Mouse (Mus musculus): ENCODE data around the gene Oxsm. TPM values are rescaled to one million over a fixed set of nuclear protein-coding genes. Genes with fewer than 3 reads are reported as not detected.

The Oxsm gene
- 10 to 100 TPM; 22.0 to 22.9 TPM for total RNA-seq (2021)

DNA sequence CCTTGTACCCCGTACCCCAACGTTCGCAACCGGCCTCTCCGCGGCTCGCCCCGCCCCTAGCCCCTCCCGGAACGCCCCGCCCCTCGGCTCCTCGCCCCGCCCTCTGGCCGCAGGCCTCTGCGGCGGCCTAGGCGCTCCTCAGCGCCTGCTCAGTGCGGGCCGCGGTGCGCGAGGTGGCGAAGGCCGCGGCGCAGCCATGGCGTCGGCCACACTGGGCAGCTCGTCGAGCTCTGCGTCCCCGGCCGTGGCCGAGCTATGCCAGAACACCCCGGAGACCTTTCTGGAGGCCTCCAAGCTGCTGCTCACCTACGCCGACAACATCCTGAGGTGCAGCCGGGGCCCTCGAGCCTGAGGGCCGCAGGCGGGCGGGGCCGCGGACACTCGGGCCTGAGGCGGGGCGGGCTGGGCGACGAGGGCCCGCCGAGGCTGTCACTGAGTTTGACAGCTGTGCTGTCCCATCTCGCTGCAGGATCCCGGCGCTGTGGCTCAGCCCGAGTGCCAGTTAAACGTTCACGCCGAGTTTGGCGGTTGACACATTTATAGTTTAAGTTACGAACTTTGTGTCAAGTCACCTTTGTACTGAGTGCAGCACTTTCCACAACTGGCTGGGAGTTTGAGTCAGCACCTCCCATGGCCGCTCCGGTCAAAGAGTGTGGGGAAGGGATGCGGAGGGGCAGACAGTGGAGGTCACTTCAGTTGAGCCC, at the start of gene Oxsm, which contains the start of gene Ngly1:
Gene Oxsm, minus strand, starts transcription at position 638 of the 704 bp plus-strand sequence.
Gene Ngly1, plus strand, starts transcription at position 110 of the 704 bp plus-strand sequence.
- intact Hi-C loops (cut with DNase I), result loop anchor here (2.0 to 5.0 kb wide), 3 partner anchors 117 to 323 kb away; no protein-coding TSS in a partner anchor

DNA sequence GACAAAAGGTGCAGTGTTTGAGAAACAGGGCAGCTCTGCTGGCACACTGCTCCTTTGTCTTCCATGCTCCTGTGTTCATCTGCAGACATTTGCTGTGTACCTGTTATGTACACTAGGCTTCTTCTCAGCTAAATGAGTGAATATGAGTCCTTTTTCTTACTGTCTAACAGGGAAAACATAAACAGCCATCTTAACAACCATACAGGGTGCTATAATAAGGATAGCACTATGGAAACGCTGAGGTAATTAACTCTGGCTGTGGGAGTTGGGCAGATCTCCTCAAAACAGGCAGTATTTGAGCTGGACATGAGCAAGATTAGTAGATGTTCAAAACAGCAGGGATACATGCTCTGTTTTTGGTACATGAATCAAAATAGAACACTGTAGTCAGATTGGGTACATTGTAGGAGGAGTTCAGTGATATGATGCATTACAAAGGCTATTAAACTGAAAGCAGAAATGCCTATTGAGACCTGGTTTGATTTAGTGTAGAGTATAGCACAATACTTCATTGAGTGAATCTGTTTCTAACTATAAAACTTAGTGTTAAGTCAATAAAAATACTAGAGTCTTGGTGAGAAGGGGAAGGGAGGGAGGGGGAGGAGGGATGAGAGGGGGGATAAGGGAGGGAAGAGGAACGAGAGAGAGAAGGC, 47.3 kb upstream of the Oxsm start:
- no peak for DNase-seq
- intact Hi-C loops (cut with DNase I), result no loop called here

More for the DNA sequence above, at the start of gene Oxsm, which contains the start of gene Ngly1:
- DNase-seq, result peak; percentile 89 to 95

DNA sequence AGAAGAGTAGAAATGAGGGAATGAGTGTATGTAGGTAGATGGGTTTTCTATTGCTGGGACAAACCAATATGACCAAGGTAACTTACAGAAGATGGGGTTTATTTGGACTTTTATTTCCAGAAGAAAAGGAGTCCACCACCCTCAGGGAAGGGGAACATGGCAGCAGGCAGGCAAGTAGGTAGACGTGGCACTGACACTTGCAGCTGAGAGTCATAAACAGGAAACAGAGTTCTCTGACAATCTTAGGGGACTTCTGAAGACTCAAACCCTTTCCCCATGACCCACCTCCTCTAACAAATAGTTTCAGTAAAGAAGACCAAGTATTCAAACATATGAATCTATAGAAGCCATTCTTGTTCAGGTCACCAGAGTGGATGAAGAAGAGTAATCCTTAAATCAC, 44.3 kb upstream of the Oxsm start:
- no peak for DNase-seq
- intact Hi-C loops (cut with DNase I), result no loop called here

DNA sequence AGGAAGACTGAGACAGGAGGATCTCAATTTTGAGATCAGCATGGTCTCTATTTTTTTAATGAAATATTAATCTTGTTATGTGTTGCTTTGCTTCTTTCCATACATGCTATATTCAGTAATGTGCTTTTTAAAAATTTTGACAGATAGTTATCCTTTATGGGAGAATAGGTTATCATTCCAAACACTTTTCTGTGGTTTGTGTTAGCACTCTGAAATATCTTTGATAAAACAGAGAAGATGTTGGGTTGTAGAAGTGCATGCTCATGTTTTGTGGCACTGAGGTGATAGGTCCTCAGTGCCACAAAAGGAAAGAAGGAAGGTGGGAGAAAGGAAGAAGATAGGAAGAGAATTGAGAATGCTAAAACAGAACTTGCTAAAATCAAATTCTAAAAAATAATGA, 43.4 kb upstream of the Oxsm start:
- DNase-seq, result no peak
- intact Hi-C loops (cut with DNase I), result no loop called here

DNA sequence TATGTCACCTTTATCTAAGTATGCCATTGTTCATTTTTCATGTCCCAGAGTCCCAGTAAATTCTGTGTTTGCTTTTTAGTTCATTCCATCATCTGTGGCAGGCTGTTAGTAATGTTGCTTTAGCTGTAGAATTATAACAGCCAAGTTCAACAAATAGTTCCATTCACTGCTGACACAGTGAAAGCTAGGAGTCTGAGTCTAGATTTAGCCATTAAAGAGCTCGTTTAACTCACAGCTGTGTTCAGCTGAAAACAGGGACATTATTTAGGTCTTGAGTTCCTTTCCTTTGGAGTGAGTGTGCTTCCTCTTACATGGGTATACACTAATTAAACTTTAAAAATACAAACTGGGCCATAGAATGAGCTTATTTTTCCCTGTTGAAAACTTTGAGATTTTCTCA, 42.8 kb upstream of the Oxsm start:
- no peak for DNase-seq
- intact Hi-C loops (cut with DNase I), result no loop called here

DNA sequence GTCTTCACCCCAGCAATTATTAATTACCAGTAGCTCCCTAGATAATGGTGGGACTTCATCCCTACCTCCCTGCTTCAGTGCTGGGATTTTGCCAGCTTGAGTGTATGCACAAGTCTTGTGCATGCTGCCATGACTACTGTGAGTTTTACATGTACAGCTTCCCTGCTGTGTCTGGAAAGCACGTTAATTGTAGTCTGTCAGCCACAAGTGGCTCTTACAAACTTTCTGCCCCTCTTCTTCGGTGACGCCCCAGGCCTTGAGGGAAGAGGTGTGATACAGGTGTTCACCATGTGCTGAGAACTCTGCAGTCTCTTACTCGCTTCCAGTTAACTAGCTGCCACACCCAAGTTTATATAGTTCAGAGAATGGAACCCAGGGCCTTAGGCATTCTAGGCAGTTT, 34.4 kb upstream of the Oxsm start:
- DNase-seq, result no peak
- intact Hi-C loops (cut with DNase I), result no loop called here

DNA sequence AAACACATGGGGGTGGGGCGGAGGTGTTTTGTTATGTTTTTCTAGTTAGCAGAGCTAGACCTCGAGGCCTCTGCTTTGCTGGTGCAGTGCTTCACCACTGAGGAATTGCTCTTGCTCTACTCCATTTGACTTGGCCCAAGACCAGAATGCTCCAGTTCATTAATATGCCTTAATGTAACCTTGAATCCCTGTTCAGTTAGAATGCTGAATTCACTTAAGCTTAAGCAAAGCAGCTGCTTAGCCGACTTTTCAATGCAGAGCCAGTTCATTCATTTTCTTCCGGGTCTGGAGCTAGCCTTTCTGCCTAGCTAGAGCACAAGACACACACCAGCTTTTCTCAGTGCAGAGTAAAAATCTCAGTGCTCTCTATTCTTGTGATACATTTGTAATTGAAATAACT, 29.6 kb upstream of the Oxsm start:
- DNase-seq, result no peak
- intact Hi-C loops (cut with DNase I), result loop anchor here (5.0 kb wide), 1 partner anchor 83 kb away; no protein-coding TSS in a partner anchor

DNA sequence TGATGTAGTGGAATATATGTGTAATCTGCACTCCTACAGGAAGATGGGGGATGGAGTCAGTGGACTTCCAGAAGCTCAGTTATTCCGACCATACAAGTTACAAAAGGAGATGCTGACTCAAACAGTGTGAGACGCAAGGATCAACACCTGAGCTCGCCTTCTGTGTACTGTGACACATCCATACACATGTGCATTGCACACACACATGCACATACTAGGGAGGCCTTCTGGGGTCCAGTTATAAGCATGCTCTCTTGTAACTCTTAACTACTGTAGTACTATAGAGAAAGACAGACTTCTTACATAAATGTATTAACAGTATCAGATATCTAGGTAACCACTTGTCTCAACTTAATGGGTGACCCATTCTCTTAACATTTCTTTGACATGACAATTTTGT, 24.1 kb upstream of the Oxsm start:
- intact Hi-C loops (cut with DNase I), result loop anchor here (5.0 kb wide), 1 partner anchor 109 kb away; no protein-coding TSS in a partner anchor
- DNase-seq, result no peak

DNA sequence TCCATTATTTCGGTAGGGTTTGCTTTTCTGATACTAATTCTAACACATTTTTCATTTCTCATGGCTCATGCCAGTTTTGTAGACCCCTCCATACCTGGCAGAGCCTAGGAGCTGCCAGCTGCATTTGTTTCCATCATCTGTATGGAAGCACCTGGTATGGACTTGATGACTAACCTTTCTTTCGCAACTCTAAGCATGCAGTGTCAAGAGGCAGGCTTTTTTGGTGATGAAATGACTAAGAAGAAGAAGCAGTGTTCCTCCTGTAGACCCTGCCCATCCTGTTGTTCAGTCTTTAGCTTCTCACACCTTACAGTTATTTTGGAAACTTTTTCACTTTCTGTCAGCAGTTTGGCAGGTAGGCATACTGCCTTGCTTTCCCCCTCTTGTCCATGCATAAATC, 20.2 kb upstream of the Oxsm start:
- intact Hi-C loops (cut with DNase I), result loop anchor here (5.0 kb wide), 1 partner anchor 113 kb away; no protein-coding TSS in a partner anchor
- no peak for DNase-seq

DNA sequence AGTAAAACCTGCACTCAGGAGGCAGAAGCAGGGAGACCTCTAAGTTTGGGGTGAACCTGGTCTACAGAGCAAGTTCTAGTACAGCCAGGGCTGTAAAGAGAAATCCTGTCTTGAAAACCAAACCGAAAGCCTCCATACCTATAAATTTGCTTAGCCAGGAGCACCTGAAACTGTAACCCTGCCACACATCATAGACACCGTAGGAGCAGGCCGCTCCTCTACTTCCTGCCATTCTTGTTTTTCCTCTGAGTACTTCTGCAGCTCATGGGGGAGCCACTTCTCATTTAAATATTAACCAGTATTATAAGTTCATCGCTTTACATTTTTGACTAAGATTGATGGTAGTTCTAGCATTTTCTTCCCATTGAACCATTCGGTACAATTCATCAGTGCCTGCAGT, 17.4 kb upstream of the Oxsm start:
- intact Hi-C loops (cut with DNase I), result no loop called here
- DNase-seq, result no peak

DNA sequence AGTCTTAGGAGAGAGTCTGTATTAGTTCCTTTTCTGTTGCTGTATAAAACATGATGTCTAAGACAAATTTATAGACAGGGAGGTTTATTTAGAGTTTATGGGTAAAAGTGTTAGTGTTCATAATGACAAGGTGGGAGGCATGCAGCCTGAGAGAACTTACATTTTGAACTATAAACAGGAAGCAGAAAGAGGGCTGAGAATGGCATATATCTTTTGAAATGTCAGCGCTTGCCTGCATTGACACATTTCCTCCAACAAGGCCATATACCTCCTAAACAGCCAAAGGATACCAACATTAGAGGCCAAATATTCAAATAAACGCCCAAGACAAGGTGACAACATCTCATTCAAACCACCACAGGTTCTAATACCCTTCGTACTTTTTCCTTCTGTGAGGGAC, 12.3 kb upstream of the Oxsm start:
- DNase-seq, result no peak
- intact Hi-C loops (cut with DNase I), result no loop called here

DNA sequence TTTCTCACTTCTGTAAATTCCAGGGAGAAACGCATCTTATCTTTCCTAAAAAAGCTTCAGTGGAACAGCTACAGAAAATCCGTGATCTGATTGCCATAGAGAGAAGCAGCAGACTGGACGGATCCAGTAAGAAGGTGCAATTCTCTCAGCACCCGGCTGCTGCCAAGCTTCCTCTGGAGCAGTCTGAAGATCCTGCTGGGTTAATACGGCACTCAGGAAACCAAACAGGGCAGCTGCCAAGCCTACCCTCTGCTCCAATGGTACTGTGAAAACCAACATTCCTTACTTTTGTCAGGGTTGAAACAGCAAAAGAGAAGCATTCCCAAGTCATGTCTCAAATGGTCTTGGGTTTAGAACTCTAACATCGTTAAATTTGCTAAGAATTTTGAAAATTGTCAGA, 10.9 kb upstream of the Oxsm start:
- no peak for DNase-seq
- intact Hi-C loops (cut with DNase I), result no loop called here

DNA sequence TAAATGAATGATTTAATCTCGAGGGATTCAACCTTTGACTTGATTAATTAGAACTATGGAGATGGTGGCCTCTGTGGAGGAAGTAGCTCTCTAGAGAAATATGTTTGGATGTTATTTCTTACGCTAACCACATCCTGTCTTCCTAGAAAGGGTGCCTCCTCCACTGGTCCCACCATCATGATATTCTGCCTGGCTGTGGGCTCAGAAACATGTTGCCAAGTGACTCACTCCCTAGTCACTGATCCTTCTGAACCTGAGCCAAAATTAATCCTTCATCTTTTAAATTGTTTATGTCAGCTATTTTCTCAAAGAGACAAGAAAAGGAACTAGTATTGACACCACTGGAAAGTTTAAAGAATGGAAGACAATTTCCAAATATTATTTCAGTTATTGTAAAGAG, 6.6 kb upstream of the Oxsm start:
- intact Hi-C loops (cut with DNase I), result no loop called here
- no peak for DNase-seq

DNA sequence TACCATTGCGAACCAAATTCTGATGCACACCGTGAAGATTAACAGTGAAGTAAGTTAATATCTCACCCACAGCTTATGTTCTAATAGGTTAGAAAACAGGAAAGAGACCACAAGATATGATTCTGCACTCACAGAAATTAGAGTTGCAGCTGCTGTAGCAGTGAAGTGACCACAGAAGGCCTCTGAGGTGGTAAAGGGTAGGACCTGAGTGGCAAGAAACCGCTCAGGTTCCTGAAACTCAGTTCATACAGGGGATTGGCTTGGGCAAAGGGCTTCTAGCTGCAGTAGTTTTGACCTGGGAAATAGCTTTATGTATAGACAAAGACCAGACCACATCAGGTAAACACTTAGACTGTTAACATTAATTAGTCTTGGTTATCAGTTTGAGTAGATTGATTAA, 6.1 kb upstream of the Oxsm start:
- no peak for DNase-seq
- intact Hi-C loops (cut with DNase I), result no loop called here

DNA sequence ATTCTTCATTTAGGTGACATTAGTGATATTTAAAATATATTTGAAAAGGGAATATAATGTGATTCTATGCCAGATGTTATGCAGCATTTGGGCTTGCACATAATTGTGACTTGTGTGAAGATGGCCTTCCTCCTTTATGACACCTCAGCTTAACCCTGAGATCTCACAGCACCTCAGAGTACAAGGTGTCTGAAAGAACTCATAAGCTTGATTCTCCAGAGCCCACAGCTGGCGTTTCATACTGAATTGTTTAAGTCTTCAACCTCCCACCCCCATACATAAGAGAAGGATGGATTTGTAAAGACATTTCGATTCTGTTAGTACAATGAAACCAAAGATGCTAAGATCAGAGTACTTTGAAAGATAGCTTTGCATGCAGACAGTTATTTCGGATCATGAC, 491 bp upstream of the Oxsm start:
- no peak for DNase-seq
- intact Hi-C loops (cut with DNase I), result no loop called here

DNA sequence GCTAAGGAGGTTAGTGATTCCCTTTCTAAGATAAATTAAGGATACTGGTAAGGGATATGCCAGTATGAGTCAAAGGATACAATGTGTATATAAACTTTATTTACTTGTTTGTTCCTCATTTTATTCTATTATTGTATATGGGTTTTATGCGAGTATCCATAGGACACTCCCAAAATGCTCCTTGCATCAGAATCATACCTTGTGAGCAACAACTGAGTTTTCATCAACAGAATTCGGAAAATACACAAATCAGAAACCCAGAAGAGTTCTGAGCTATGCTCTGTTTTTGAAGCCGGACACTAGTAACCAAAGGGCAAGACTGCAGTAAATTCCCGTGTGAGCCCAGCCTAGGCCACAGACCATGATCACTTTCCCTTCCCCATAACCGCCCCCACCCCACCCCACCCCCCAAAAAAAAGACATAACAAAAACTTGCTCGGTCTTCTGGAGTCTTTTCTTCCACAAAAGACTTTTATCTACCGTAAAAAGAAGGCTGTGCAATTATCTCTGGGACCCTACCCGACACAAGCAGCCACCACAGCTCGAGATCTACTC, 928 bp downstream of the Oxsm start:
- no peak for DNase-seq
- intact Hi-C loops (cut with DNase I), result loop anchor here (2.0 to 5.0 kb wide), 3 partner anchors 118 to 324 kb away; no protein-coding TSS in a partner anchor

DNA sequence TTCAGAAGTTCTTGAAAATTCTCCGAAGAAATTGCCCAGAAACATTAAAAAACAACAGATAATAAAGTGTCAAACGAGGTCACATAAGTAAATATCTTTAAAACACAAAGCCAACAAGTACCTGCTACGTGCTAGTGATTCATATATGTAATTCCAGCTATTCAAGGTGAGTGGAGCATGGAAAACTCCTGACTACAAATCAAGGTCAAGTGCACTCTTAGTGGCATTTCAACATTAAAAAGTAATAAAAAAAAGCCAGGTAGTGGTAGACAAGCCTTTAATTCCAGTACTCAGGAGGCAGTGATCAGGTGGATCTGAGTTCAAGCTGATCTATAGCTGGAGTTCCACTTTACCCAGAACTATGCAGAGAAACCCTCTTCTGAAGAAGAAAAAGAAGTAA, 1.5 kb downstream of the Oxsm start:
- no peak for DNase-seq
- intact Hi-C loops (cut with DNase I), result loop anchor here (2.0 to 5.0 kb wide), 3 partner anchors 119 to 324 kb away; no protein-coding TSS in a partner anchor

DNA sequence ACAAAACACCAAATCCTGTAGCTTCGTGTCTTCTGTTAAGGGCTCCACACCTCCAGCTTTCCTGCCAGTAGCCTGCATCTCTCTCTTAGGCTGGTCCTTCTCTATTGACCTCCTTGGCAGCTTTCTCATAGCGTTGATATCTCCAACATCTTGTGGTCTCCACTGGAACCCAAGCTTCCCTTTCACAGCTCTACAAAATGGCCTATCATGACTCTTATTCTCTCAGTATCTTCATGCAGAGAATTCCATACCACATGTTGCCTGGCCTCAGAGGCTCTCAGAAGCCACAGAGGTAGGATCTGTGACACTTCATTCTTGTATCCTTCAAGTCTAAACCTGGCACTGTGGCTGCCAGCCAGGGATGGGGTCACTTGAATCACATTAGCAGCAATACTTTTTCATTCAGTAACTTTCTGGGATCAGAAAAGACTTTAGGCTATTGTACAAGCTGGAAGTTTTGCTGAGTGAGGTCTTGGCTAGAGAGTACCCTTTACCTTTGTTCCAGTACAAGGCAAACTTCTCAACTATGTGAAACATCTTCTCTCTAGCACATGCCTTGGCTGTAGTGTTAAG, 3.2 kb downstream of the Oxsm start:
- intact Hi-C loops (cut with DNase I), result loop anchor here (5.0 kb wide), 2 partner anchors 136 to 326 kb away; no protein-coding TSS in a partner anchor
- no peak for DNase-seq

DNA sequence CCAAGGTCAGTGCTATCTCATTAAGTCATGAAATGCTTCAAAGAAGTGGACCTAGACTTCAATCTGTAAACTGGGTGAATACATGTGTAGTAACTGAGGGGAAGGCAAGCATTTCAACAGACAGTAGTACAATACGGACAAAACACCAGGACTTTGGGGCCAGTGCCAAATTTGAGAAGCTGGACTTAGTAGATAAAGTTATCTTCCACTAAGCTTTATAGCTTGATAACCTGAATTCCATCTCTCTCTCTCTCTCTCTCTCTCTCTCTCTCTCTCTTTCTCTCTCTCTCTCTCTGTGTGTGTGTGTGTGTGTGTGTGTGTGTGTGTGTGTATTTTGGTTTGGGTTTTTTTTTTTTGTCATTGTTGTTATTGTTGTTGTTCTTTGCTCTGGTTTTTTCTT, 4.5 kb downstream of the Oxsm start:
- DNase-seq, result no peak
- intact Hi-C loops (cut with DNase I), result loop anchor here (5.0 kb wide), 2 partner anchors 137 to 327 kb away; no protein-coding TSS in a partner anchor

DNA sequence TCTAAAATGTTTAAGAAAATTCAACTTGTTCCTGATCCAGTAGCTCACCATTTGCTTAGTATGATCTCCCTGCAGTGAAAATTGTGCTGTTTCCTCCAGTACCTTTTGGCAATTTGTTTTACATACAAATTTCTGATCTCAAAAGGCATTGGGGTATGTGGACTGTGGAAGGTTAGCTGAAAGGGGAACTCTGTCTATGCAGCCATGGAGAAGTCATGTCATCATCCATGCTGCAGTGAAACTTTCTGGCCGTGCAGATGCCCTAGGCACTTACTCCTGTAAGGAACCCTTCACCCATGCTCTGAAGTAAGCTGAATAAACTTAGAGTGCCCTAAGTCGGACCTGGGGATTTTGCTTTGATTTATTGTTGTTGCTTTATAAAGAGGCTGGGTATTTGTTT, 5.2 kb downstream of the Oxsm start:
- intact Hi-C loops (cut with DNase I), result no loop called here
- DNase-seq, result no peak

DNA sequence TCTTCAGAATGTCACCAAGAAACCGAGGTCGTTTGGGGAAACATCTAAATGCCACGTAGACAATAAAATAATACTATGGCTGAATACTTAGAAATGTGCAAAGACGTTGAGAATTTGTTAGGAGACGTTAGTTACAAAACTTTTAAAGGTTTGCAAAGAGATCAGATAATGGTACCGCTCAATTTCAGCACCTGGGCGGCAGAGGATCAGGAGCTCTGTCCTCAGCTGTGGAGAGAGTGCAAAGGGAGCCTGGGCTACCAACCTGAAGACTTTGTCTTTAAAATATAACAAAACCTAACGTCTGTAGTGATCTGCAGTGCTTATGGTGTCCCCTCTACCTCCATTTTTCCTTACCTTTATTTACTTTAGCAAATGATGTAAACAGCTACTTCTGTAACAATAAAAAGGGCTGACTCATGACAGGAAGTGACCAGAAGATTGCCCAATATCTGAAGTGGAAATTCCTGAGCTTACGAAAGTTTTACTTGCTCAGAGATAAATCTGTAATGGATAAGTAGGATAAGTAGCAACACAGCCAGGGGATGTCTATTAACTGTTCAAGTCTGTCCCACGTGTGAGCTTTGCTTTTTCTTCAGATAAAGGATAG, 5.9 kb downstream of the Oxsm start:
- DNase-seq, result peak; percentile 14 to 42
- intact Hi-C loops (cut with DNase I), result no loop called here
